Mouse (Mus musculus) v-Abl transformed pro-B cells (cell line): Measurements from ENCODE around the gene Ccn1.

Experiments used
- in situ Hi-C, 2 experiments: fragments of 400-800 bp; cut with MboI; formaldehyde crosslinking; loops; one replicate each; pipeline ENCODE4 v1.15.1; 2025; ENCODE audit not compliant: unreplicated experiment in 2 of 2

The Ccn1 gene

GRCm38 (mm10) chr3:145624786-145625185, 25.0 kb downstream of the Ccn1 start:
- in situ Hi-C loops = no loop called here

- in situ Hi-C loops = no loop called here
Observed at GRCm38 (mm10) chr3:145623047-145623446, 26.7 kb downstream of the Ccn1 start.

- in situ Hi-C loops = no loop called here
Observed at GRCm38 (mm10) chr3:145621209-145621608, 28.6 kb downstream of the Ccn1 start.

- in situ Hi-C loops = no loop called here
Observed at GRCm38 (mm10) chr3:145619621-145620365, 30.0 kb downstream of the Ccn1 start.

- in situ Hi-C loops = no loop called here
Observed at GRCm38 (mm10) chr3:145618299-145618698, 31.5 kb downstream of the Ccn1 start.

GRCm38 (mm10) chr3:145614362-145615115, 35.2 kb downstream of the Ccn1 start:
- in situ Hi-C loops = no loop called here

- in situ Hi-C loops = no loop called here
Observed at GRCm38 (mm10) chr3:145613234-145613633, 36.5 kb downstream of the Ccn1 start.

- in situ Hi-C loops = no loop called here
Observed at GRCm38 (mm10) chr3:145612662-145613061, 37.1 kb downstream of the Ccn1 start.

- in situ Hi-C loops = no loop called here
Observed at GRCm38 (mm10) chr3:145608320-145608719, 41.5 kb downstream of the Ccn1 start.

- in situ Hi-C loops = no loop called here
Observed at GRCm38 (mm10) chr3:145605437-145606123, 44.2 kb downstream of the Ccn1 start.

GRCm38 (mm10) chr3:145602410-145603206, 47.2 kb downstream of the Ccn1 start:
- in situ Hi-C loops = no loop called here

GRCm38 (mm10) chr3:145601345-145601744, 48.4 kb downstream of the Ccn1 start:
- in situ Hi-C loops = no loop called here

- in situ Hi-C loops = no loop called here
Observed at GRCm38 (mm10) chr3:145600801-145601200, 49.0 kb downstream of the Ccn1 start.

GRCm38 (mm10) chr3:145599059-145599458, 50.7 kb downstream of the Ccn1 start:
- in situ Hi-C loops = loop anchor here (25.0 kb wide), 5 partner anchors 463 to 1387 kb away; partner anchors contain the start of genes Lmo4 (in 1 of the 2) and Prkacb (in 1 of the 2)
